Mouse (Mus musculus): ENCODE results near the gene Plcd4.
"Not testable (repeated sequence)": the region's sequence is repeated elsewhere in the genome, so short reads cannot be mapped to it uniquely, and the experiment has no call there.

Plcd4 gene

GRCm38 (mm10) chr1:74542451-74542961 lies at the start of gene Plcd4:
Gene Plcd4, plus strand, starts transcription at chr1:74542888.
- peak; percentile 22 for DNase-seq (ENCODE audit: low read depth, low spot score)

- no peak for DNase-seq (ENCODE audit: low read depth, low spot score)
Measured at GRCm38 (mm10) chr1:74501106-74501505, 41.6 kb upstream of the Plcd4 start.

- DNase-seq (ENCODE audit: low read depth, low spot score), result no peak
Measured at GRCm38 (mm10) chr1:74505393-74505720, 37.3 kb upstream of the Plcd4 start.

- peak; percentile 98 for DNase-seq (ENCODE audit: low read depth, low spot score)
Measured at GRCm38 (mm10) chr1:74505721-74506464, 36.8 kb upstream of the Plcd4 start, which contains the start of gene Cnot9. Gene Cnot9, plus strand, starts transcription at chr1:74506058.

- no peak for DNase-seq (ENCODE audit: low read depth, low spot score)
Measured at GRCm38 (mm10) chr1:74506471-74506881, 36.2 kb upstream of the Plcd4 start.

- DNase-seq (ENCODE audit: low read depth, low spot score), result no peak
Measured at GRCm38 (mm10) chr1:74507780-74508179, 34.9 kb upstream of the Plcd4 start.

- no peak for DNase-seq (ENCODE audit: low read depth, low spot score)
Measured at GRCm38 (mm10) chr1:74511306-74511705, 31.4 kb upstream of the Plcd4 start.

- not testable (repeated sequence) for DNase-seq (ENCODE audit: low read depth, low spot score)
Measured at GRCm38 (mm10) chr1:74512999-74513398, 29.7 kb upstream of the Plcd4 start.

- no peak for DNase-seq (ENCODE audit: low read depth, low spot score)
Measured at GRCm38 (mm10) chr1:74519875-74520274, 22.8 kb upstream of the Plcd4 start.

GRCm38 (mm10) chr1:74524746-74525145 lies 17.9 kb upstream of the Plcd4 start:
- DNase-seq (ENCODE audit: low read depth, low spot score), result no peak

GRCm38 (mm10) chr1:74528589-74528988 lies 14.1 kb upstream of the Plcd4 start:
- no peak for DNase-seq (ENCODE audit: low read depth, low spot score)

- peak; percentile 37 for DNase-seq (ENCODE audit: low read depth, low spot score)
Measured at GRCm38 (mm10) chr1:74538650-74539049, 4.0 kb upstream of the Plcd4 start.

GRCm38 (mm10) chr1:74544184-74544583 lies 1.5 kb downstream of the Plcd4 start, which contains the start of gene Usp37:
Gene Usp37, minus strand, starts transcription at chr1:74544284.
- no peak for DNase-seq (ENCODE audit: low read depth, low spot score)

- DNase-seq (ENCODE audit: low read depth, low spot score), result no peak
Measured at GRCm38 (mm10) chr1:74559061-74559460, 16.4 kb downstream of the Plcd4 start.

GRCm38 (mm10) chr1:74565834-74566233 lies 23.1 kb downstream of the Plcd4 start:
- DNase-seq (ENCODE audit: low read depth, low spot score), result no peak

- DNase-seq (ENCODE audit: low read depth, low spot score), result no peak
Measured at GRCm38 (mm10) chr1:74569739-74570719, 27.3 kb downstream of the Plcd4 start.

- DNase-seq (ENCODE audit: low read depth, low spot score), result no peak
Measured at GRCm38 (mm10) chr1:74582621-74583020, 39.9 kb downstream of the Plcd4 start.

GRCm38 (mm10) chr1:74584616-74585398 lies 42.1 kb downstream of the Plcd4 start:
- no peak for DNase-seq (ENCODE audit: low read depth, low spot score)

- DNase-seq (ENCODE audit: low read depth, low spot score), result no peak
Measured at GRCm38 (mm10) chr1:74587233-74587772, 44.6 kb downstream of the Plcd4 start.

GRCm38 (mm10) chr1:74587773-74588445 lies 45.2 kb downstream of the Plcd4 start, which contains the start of the genes Zfp142 and Bcs1l:
Gene Zfp142, minus strand, starts transcription at chr1:74588246.
Gene Bcs1l, plus strand, starts transcription at chr1:74588289.
- DNase-seq (ENCODE audit: low read depth, low spot score), result peak; percentile 100

Data from brain, embryonic 18.5 days (tissue).